Mouse (Mus musculus) embryonic facial prominence, embryonic 13.5 days (tissue): Measurements from ENCODE around the gene Lpgat1. TPM values are rescaled to one million over a fixed set of nuclear protein-coding genes. Genes with fewer than 3 reads are reported as not detected.

Experiments
- ATAC-seq: fragments of 200-750 bp; cut with Nextera tagmentation; 2 replicates; pipeline ENCODE4 v1.8.0; 2017; ENCODE audit warnings: low read depth; ENCODE audit not compliant: insufficient number of reproducible peaks, insufficient read depth, low FRiP score, low TSS enrichment
- H3K27ac ChIP-seq: fragments of 300-500 bp; sonication (generic); 2 replicates; pipeline ENCODE4 v1.5.1; 2015; ENCODE audit warnings: moderate library complexity, mild to moderate bottlenecking, inconsistent platforms
- H3K27me3 ChIP-seq: fragments of 300-500 bp; sonication (generic); 2 replicates; pipeline ENCODE4 v1.6.1; 2015; ENCODE audit warnings: mild to moderate bottlenecking, inconsistent platforms
- H3K36me3 ChIP-seq: fragments of 300-500 bp; sonication (generic); 2 replicates; pipeline ENCODE4 v1.6.1; 2015; ENCODE audit warnings: mild to moderate bottlenecking, inconsistent platforms
- H3K4me1 ChIP-seq: fragments of 300-500 bp; sonication (generic); 2 replicates; pipeline ENCODE4 v1.6.1; 2015; ENCODE audit warnings: inconsistent platforms
- H3K4me2 ChIP-seq: fragments of 300-500 bp; sonication (generic); 2 replicates; pipeline ENCODE4 v1.6.1; 2015; ENCODE audit warnings: moderate library complexity, mild to moderate bottlenecking, inconsistent platforms
- H3K4me3 ChIP-seq: fragments of 300-500 bp; sonication (generic); 2 replicates; pipeline ENCODE4 v1.5.1; 2015; ENCODE audit warnings: mild to moderate bottlenecking, inconsistent platforms
- H3K9ac ChIP-seq: fragments of 300-500 bp; sonication (generic); 2 replicates; pipeline ENCODE4 v1.6.1; 2015; ENCODE audit warnings: mild to moderate bottlenecking, inconsistent platforms
- H3K9me3 ChIP-seq: fragments of 300-500 bp; sonication (generic); 2 replicates; pipeline ENCODE4 v1.6.1; 2016; ENCODE audit warnings: inconsistent platforms
- WGBS: fragments of 180-500 bp; shearing (Covaris S2); methylation state at CpG from one replicate; pipeline ENCODE4 v1.1.7; 2015; ENCODE audit warnings: mixed read lengths; 5-methylcytosine and 5-hydroxymethylcytosine counted together
- polyA plus RNA-seq: library from polyadenylated mRNA; unstranded; fragments of >200 nt; fragmentation: Nextera tagmentation; extraction: Ambion mirVana; gene quantifications from 2 replicates; pipeline ENCODE4 v1.2.1, GENCODE M21; 2015

The Lpgat1 gene
- 19.0 and 24.3 TPM in 2 replicates for polyA plus RNA-seq

GRCm38 (mm10) chr1:191717601-191718498 lies at the start of gene Lpgat1:
TSS of gene Lpgat1 (plus strand) at chr1:191717834.
- H3K4me1 ChIP-seq, result peaks cover 27% of the 10 kb centered on the region
- ATAC-seq, result peak; percentile 79
- H3K4me3 ChIP-seq, result peak within 1 kb of the TSS; percentile 95
- WGBS, result 1% methylated on average over 71 of the region's 113 CpGs
- peak within 1 kb of the TSS; percentile 95 for H3K9ac ChIP-seq
- peak within 1 kb of the TSS; percentile 85 for H3K4me2 ChIP-seq
- H3K36me3 ChIP-seq, result 0 out of 2 replicates have a peak, but pooled peaks cover 11% of the 10 kb centered on the region
- no peaks in the 10 kb centered on the region for H3K9me3 ChIP-seq
- H3K27ac ChIP-seq, result peak within 1 kb of the TSS; percentile 93
- no peaks in the 10 kb centered on the region for H3K27me3 ChIP-seq

GRCm38 (mm10) chr1:191668030-191668429 lies 49.6 kb upstream of the Lpgat1 start:
- no peak overlapping the region for H3K4me2 ChIP-seq
- H3K9me3 ChIP-seq, result no peaks in the 10 kb centered on the region
- WGBS, result 82% methylated on average over 9 of the region's 9 CpGs
- no peaks in the 10 kb centered on the region for H3K36me3 ChIP-seq
- no peak overlapping the region for H3K4me3 ChIP-seq
- H3K9ac ChIP-seq, result no peak overlapping the region
- no peaks in the 10 kb centered on the region for H3K27me3 ChIP-seq
- ATAC-seq, result no peak
- H3K4me1 ChIP-seq, result no peaks in the 10 kb centered on the region
- no peak overlapping the region for H3K27ac ChIP-seq

GRCm38 (mm10) chr1:191674071-191674470 lies 43.6 kb upstream of the Lpgat1 start:
- H3K27ac ChIP-seq, result no peak overlapping the region
- H3K27me3 ChIP-seq, result no peaks in the 10 kb centered on the region
- H3K9me3 ChIP-seq, result no peaks in the 10 kb centered on the region
- H3K4me2 ChIP-seq, result no peak overlapping the region
- H3K4me3 ChIP-seq, result no peak overlapping the region
- no peak for ATAC-seq
- H3K4me1 ChIP-seq, result no peaks in the 10 kb centered on the region
- H3K9ac ChIP-seq, result no peak overlapping the region
- WGBS, result 83% methylated on average over 5 of the region's 5 CpGs
- H3K36me3 ChIP-seq, result no peaks in the 10 kb centered on the region

DNA sequence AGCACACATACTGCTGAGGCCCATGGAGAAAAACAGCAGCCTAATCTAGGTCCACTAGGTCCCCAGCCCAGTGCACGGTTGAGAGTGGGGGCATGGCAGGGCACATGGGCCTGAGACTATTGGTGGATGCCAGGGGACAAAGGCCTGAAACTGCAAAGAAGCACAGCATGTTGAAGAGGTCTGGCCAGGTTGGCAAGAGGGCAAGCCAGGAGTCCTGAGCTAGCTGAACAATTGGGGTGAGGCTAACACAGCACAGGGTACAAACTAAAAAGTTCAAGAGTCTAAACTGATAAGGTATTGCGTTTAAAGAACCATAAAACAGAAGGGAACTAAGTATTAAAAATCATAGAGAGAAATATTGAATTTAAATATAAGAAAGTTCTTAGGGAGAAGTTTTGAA lies 36.0 kb upstream of the Lpgat1 start:
- no peak for ATAC-seq
- Histone ChIP-seq H3K27ac (no peak overlapping the region), H3K4me2 (no peak overlapping the region), H3K27me3 (no peaks in the 10 kb centered on the region), H3K36me3 (no peaks in the 10 kb centered on the region), H3K4me3 (no peak overlapping the region), H3K4me1 (no peaks in the 10 kb centered on the region), H3K9ac (no peak overlapping the region), H3K9me3 (peaks cover 13% of the 10 kb centered on the region)
- WGBS, result 69% methylated on average over 2 of the region's 2 CpGs

- no peak for ATAC-seq
- H3K9ac ChIP-seq, result no peak overlapping the region
- WGBS, result 89% methylated on average over 7 of the region's 7 CpGs
These were observed 30.1 kb upstream of the Lpgat1 start for GRCm38 (mm10) chr1:191687531-191687930.

DNA sequence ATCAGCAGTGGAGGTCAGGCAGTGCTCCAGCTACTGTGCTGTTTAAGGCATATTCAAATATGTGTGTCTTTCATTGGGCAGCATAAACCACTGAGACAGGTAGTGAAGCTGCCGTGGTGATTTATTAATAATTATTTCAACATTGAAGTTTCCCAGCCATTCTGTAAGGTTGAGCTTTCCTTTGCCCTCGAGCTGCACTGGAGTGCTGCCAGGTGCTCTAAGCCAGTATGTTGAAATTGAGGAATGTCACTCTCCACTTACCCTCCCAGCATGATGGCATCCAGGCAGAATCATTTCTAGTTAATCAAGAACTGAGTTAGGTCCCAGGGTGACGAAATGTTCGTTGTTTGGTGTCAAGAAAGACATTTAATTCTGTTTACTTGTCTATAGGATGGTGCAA lies 24.4 kb upstream of the Lpgat1 start:
- H3K4me3 ChIP-seq, result no peak overlapping the region
- no peak for ATAC-seq
- H3K27me3 ChIP-seq, result no peaks in the 10 kb centered on the region
- H3K27ac ChIP-seq, result no peak overlapping the region
- H3K4me2 ChIP-seq, result no peak overlapping the region
- 0 out of 2 replicates have a peak, but pooled peaks cover 2% of the 10 kb centered on the region for H3K4me1 ChIP-seq
- no peaks in the 10 kb centered on the region for H3K36me3 ChIP-seq
- no peak overlapping the region for H3K9ac ChIP-seq
- H3K9me3 ChIP-seq, result no peaks in the 10 kb centered on the region
- WGBS, result 43% methylated on average over 4 of the region's 4 CpGs

More at GRCm38 (mm10) chr1:191687531-191687930, 30.1 kb upstream of the Lpgat1 start:
- Histone ChIP-seq H3K4me1 (no peaks in the 10 kb centered on the region), H3K27me3 (no peaks in the 10 kb centered on the region), H3K9me3 (peaks cover 13% of the 10 kb centered on the region), H3K36me3 (no peaks in the 10 kb centered on the region), H3K4me3 (no peak overlapping the region), H3K27ac (no peak overlapping the region), H3K4me2 (no peak overlapping the region)

GRCm38 (mm10) chr1:191698253-191698795 lies 19.3 kb upstream of the Lpgat1 start:
- Histone ChIP-seq H3K4me3 (no peak overlapping the region), H3K4me2 (no peak overlapping the region), H3K27ac (no peak overlapping the region), H3K4me1 (no peaks in the 10 kb centered on the region), H3K27me3 (no peaks in the 10 kb centered on the region), H3K9ac (no peak overlapping the region), H3K9me3 (no peaks in the 10 kb centered on the region), H3K36me3 (no peaks in the 10 kb centered on the region)
- WGBS, result 2% methylated on average over 1 of the region's 1 CpGs
- ATAC-seq, result no peak

DNA sequence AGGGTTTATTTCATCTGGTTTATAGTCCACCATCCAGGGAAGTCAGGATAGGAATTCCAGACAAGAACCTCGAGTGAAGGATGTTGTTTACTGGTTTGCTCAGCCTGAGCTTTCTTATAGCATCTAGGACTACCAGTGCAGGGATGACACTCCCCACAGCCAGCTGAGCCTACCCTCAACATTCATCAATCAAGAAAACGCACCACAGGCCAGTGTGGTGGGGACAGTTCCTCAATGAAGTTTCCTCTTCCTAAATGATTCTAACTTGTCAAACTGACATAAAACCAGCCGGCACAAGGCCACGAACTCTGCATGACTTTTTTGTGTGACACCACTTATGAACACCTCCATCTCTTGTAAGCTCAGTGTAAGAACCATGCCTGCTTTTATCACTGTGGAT lies 13.1 kb upstream of the Lpgat1 start:
- Histone ChIP-seq H3K4me3 (no peak overlapping the region), H3K27me3 (no peaks in the 10 kb centered on the region), H3K9ac (no peak overlapping the region), H3K9me3 (no peaks in the 10 kb centered on the region), H3K4me1 (no peaks in the 10 kb centered on the region), H3K36me3 (no peaks in the 10 kb centered on the region), H3K27ac (no peak overlapping the region), H3K4me2 (no peak overlapping the region)
- 66% methylated on average over 4 of the region's 4 CpGs for WGBS
- ATAC-seq, result no peak

DNA sequence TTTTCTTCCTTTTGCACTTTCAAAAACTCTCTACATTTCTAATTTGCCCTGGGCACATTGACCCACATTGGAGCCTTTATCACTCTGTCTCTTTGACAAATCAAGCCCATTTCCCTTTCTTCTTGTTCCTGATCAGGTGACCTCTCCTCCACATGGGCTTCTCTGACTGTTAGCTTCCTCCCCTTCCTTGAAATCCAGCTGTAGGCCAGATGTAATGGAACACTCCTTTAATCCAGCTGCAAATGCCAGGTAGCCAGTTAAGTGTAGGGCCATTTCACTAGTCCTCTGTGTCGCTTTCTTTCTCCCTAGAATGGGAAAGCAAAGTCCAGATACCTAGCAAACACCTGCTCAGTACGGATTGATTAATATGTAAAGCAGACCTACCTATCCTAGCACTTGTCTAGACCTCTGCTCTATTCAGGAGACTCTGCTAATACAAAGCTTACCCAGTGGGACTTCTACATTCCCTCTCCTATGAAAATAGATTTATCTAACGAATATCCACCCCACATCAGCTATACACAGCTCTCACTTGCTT lies 11.0 kb upstream of the Lpgat1 start:
- H3K27me3 ChIP-seq, result no peaks in the 10 kb centered on the region
- no peak overlapping the region for H3K4me3 ChIP-seq
- no peak overlapping the region for H3K4me2 ChIP-seq
- no peaks in the 10 kb centered on the region for H3K4me1 ChIP-seq
- no peaks in the 10 kb centered on the region for H3K9me3 ChIP-seq
- WGBS, result 65% methylated on average over 3 of the region's 3 CpGs
- H3K9ac ChIP-seq, result no peak overlapping the region
- no peak for ATAC-seq
- H3K36me3 ChIP-seq, result no peaks in the 10 kb centered on the region
- no peak overlapping the region for H3K27ac ChIP-seq

DNA sequence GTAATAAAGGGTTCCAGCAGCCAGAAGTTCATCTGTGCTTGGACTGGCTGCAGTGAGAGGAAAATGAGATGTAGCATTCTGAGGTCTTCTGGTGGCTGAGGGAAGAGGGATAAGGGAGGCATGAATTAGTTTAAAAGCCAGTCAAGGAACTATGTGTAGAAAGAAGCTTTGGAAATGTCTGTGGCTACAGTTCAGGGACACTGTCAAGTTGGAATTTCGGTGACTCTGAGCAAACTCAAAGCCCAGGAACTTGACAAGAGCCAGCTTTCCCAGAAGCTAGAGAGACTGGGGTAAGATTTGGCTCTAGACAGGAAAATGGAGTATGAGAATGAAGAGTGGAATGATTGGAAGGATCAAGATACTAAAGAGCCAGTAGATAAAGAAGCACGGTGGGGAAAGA lies 7.8 kb upstream of the Lpgat1 start:
- Histone ChIP-seq H3K27ac (no peak overlapping the region), H3K4me3 (no peak overlapping the region), H3K36me3 (no peaks in the 10 kb centered on the region), H3K4me2 (no peak overlapping the region), H3K27me3 (no peaks in the 10 kb centered on the region), H3K9ac (no peak overlapping the region), H3K9me3 (no peaks in the 10 kb centered on the region), H3K4me1 (no peaks in the 10 kb centered on the region)
- 88% methylated on average over 2 of the region's 2 CpGs for WGBS
- no peak for ATAC-seq

- no peak overlapping the region for H3K27ac ChIP-seq
- no peaks in the 10 kb centered on the region for H3K9me3 ChIP-seq
- H3K4me2 ChIP-seq, result no peak overlapping the region
- no peak overlapping the region for H3K4me3 ChIP-seq
- peaks cover 4% of the 10 kb centered on the region; the same call in 1 of the 2 replicates for H3K4me1 ChIP-seq
- no peak overlapping the region for H3K9ac ChIP-seq
- 83% methylated on average over 4 of the region's 4 CpGs for WGBS
- H3K27me3 ChIP-seq, result no peaks in the 10 kb centered on the region
- H3K36me3 ChIP-seq, result no peaks in the 10 kb centered on the region
- ATAC-seq, result no peak
These were observed 5.3 kb upstream of the Lpgat1 start for GRCm38 (mm10) chr1:191712224-191712838.
